Mouse (Mus musculus): ENCODE measurements around the gene Ring1. TPM values are rescaled to one million over a fixed set of nuclear protein-coding genes. Genes with fewer than 3 reads are reported as not detected.

Gene Ring1
- polyA plus RNA-seq, 1 experiment, result 11.4 TPM

- no peak for TF ChIP-seq EP300 (IDR thresholded peaks at IDR 0.05; ENCODE audit: insufficient read depth, low read depth, low read length)
- TF ChIP-seq CTCF (IDR thresholded peaks at IDR 0.05; ENCODE audit: low read depth, low read length), result no peak
- TF ChIP-seq POLR2A (IDR thresholded peaks at IDR 0.05; ENCODE audit: insufficient read depth, low read length), result no peak
- no peaks in the 10 kb centered on the region; the same call in 1 of the 2 replicates for H3K9me3 ChIP-seq (replicated peaks; ENCODE audit: control insufficient read depth, insufficient read depth, low read length, poor library complexity, severe bottlenecking)
- H3K9ac ChIP-seq (ENCODE audit: low read depth, poor library complexity, severe bottlenecking), result no peak overlapping the region
- no peak overlapping the region for H3K27ac ChIP-seq (ENCODE audit: insufficient read depth, low read length)
- no peaks in the 10 kb centered on the region for H3K27me3 ChIP-seq (ENCODE audit: control insufficient read depth, insufficient read depth, low read length, poor library complexity, severe bottlenecking)
- H3K36me3 ChIP-seq (ENCODE audit: control insufficient read depth, insufficient read depth, low read length, poor library complexity, severe bottlenecking), result no peaks in the 10 kb centered on the region
- H3K4me3 ChIP-seq (ENCODE audit: low read depth, low read length), result no peak overlapping the region
- H3K4me1 ChIP-seq (ENCODE audit: control insufficient read depth, insufficient read depth, low read length), result no peaks in the 10 kb centered on the region
These were observed 51.8 kb downstream of the Ring1 start for GRCm38 (mm10) chr17:33972691-33973090.

Other genes with a start within 250 kb of the Ring1 start
- 3.6 and 3.9 TPM in 2 replicates for gene Angptl4, start 242.8 kb downstream of the Ring1 start, polyA plus RNA-seq (2011; ENCODE audit: insufficient read depth, insufficient read length, low read depth, missing spikeins)
- 40.0 and 44.7 TPM in 2 replicates for gene Kank3, start 214.2 kb downstream of the Ring1 start, polyA plus RNA-seq (2011; ENCODE audit: insufficient read depth, insufficient read length, low read depth, missing spikeins)
- gene Rps28, start 200.1 kb downstream of the Ring1 start, polyA plus RNA-seq (2011; ENCODE audit: insufficient read depth, insufficient read length, low read depth, missing spikeins), result 3,700 and 3,844 TPM in 2 replicates
- gene Ndufa7, start 200.1 kb downstream of the Ring1 start, polyA plus RNA-seq (2011; ENCODE audit: insufficient read depth, insufficient read length, low read depth, missing spikeins), result 406 and 464 TPM in 2 replicates
- gene Cd320, start 181.6 kb downstream of the Ring1 start, polyA plus RNA-seq (2011; ENCODE audit: insufficient read depth, insufficient read length, low read depth, missing spikeins), result 30.6 and 35.7 TPM in 2 replicates
- not detected in 2 replicates for gene Gm7029, start 150.8 kb downstream of the Ring1 start, polyA plus RNA-seq (2011; ENCODE audit: insufficient read depth, insufficient read length, low read depth, missing spikeins)
- 155 and 186 TPM in 2 replicates for gene Kifc1, start 134.0 kb downstream of the Ring1 start, polyA plus RNA-seq (2011; ENCODE audit: insufficient read depth, insufficient read length, low read depth, missing spikeins)
- gene Platr17, start 119.5 kb downstream of the Ring1 start, polyA plus RNA-seq (2011; ENCODE audit: insufficient read depth, insufficient read length, low read depth, missing spikeins), result 16.7 and 19.1 TPM in 2 replicates
- 40.2 and 42.3 TPM in 2 replicates for gene Daxx, start 115.3 kb downstream of the Ring1 start, polyA plus RNA-seq (2011; ENCODE audit: insufficient read depth, insufficient read length, low read depth, missing spikeins)
- 81.0 and 97.3 TPM in 2 replicates for gene Tapbp, start 108.8 kb downstream of the Ring1 start, polyA plus RNA-seq (2011; ENCODE audit: insufficient read depth, insufficient read length, low read depth, missing spikeins)
- 14.8 and 20.7 TPM in 2 replicates for gene Zbtb22, start 108.8 kb downstream of the Ring1 start, polyA plus RNA-seq (2011; ENCODE audit: insufficient read depth, insufficient read length, low read depth, missing spikeins)
- 34.7 and 37.5 TPM in 2 replicates for gene Rgl2, start 95.1 kb downstream of the Ring1 start, polyA plus RNA-seq (2011; ENCODE audit: insufficient read depth, insufficient read length, low read depth, missing spikeins)
- gene Pfdn6, start 84.3 kb downstream of the Ring1 start, polyA plus RNA-seq (2011; ENCODE audit: insufficient read depth, insufficient read length, low read depth, missing spikeins), result 146 and 152 TPM in 2 replicates
- 25.3 and 30.2 TPM in 2 replicates for gene Wdr46, start 84.0 kb downstream of the Ring1 start, polyA plus RNA-seq (2011; ENCODE audit: insufficient read depth, insufficient read length, low read depth, missing spikeins)
- gene B3galt4, start 73.2 kb downstream of the Ring1 start, polyA plus RNA-seq (2011; ENCODE audit: insufficient read depth, insufficient read length, low read depth, missing spikeins), result 3.6 and 4.2 TPM in 2 replicates
- gene Vps52, start 68.9 kb downstream of the Ring1 start, polyA plus RNA-seq (2011; ENCODE audit: insufficient read depth, insufficient read length, low read depth, missing spikeins), result 18.3 and 19.0 TPM in 2 replicates
- gene Rps18, start 68.7 kb downstream of the Ring1 start, polyA plus RNA-seq (2011; ENCODE audit: insufficient read depth, insufficient read length, low read depth, missing spikeins), result 2,174 TPM in 2 replicates
- gene H2-K1, start 24.3 kb downstream of the Ring1 start, polyA plus RNA-seq (2011; ENCODE audit: insufficient read depth, insufficient read length, low read depth, missing spikeins), result 98.4 and 103 TPM in 2 replicates
- gene H2-Ke6, start 3.4 kb upstream of the Ring1 start, polyA plus RNA-seq (2011; ENCODE audit: insufficient read depth, insufficient read length, low read depth, missing spikeins), result 19.0 and 26.1 TPM in 2 replicates
- gene Slc39a7, start 7.0 kb upstream of the Ring1 start, polyA plus RNA-seq (2011; ENCODE audit: insufficient read depth, insufficient read length, low read depth, missing spikeins), result 57.2 and 68.8 TPM in 2 replicates
- 37.7 and 38.2 TPM in 2 replicates for gene Rxrb, start 7.1 kb upstream of the Ring1 start, polyA plus RNA-seq (2011; ENCODE audit: insufficient read depth, insufficient read length, low read depth, missing spikeins)
- gene Col11a2, start 14.8 kb upstream of the Ring1 start, polyA plus RNA-seq (2011; ENCODE audit: insufficient read depth, insufficient read length, low read depth, missing spikeins), result 0.82 and 0.85 TPM in 2 replicates
- 1.4 TPM in 1 of 2 replicates, not detected in the other for gene H2-Oa, start 67.7 kb upstream of the Ring1 start, polyA plus RNA-seq (2011; ENCODE audit: insufficient read depth, insufficient read length, low read depth, missing spikeins)
- 5.9 and 8.3 TPM in 2 replicates for gene H2-DMa, start 94.9 kb upstream of the Ring1 start, polyA plus RNA-seq (2011; ENCODE audit: insufficient read depth, insufficient read length, low read depth, missing spikeins)
- 190 and 199 TPM in 2 replicates for gene Brd2, start 98.0 kb upstream of the Ring1 start, polyA plus RNA-seq (2011; ENCODE audit: insufficient read depth, insufficient read length, low read depth, missing spikeins)
- gene H2-DMb2, start 118.6 kb upstream of the Ring1 start, polyA plus RNA-seq (2011; ENCODE audit: insufficient read depth, insufficient read length, low read depth, missing spikeins), result not detected in 2 replicates
- gene H2-DMb1, start 128.4 kb upstream of the Ring1 start, polyA plus RNA-seq (2011; ENCODE audit: insufficient read depth, insufficient read length, low read depth, missing spikeins), result 0.65 and 1.1 TPM in 2 replicates
- gene Tap1, start 162.9 kb upstream of the Ring1 start, polyA plus RNA-seq (2011; ENCODE audit: insufficient read depth, insufficient read length, low read depth, missing spikeins), result 21.6 and 24.6 TPM in 2 replicates
- gene Psmb9, start 163.1 kb upstream of the Ring1 start, polyA plus RNA-seq (2011; ENCODE audit: insufficient read depth, insufficient read length, low read depth, missing spikeins), result 8.7 and 10.2 TPM in 2 replicates
- 20.5 and 27.6 TPM in 2 replicates for gene Psmb8, start 173.0 kb upstream of the Ring1 start, polyA plus RNA-seq (2011; ENCODE audit: insufficient read depth, insufficient read length, low read depth, missing spikeins)
- gene Tap2, start 178.8 kb upstream of the Ring1 start, polyA plus RNA-seq (2011; ENCODE audit: insufficient read depth, insufficient read length, low read depth, missing spikeins), result 18.8 and 22.7 TPM in 2 replicates
- gene H2-Ob, start 214.2 kb upstream of the Ring1 start, polyA plus RNA-seq (2011; ENCODE audit: insufficient read depth, insufficient read length, low read depth, missing spikeins), result not detected in 2 replicates
- gene H2-Ab1, start 233.0 kb upstream of the Ring1 start, polyA plus RNA-seq (2011; ENCODE audit: insufficient read depth, insufficient read length, low read depth, missing spikeins), result 2.3 and 2.4 TPM in 2 replicates